ENCODE assay signal across 18 mouse cellular contexts in genomic region chr17:50684960-50685645, GRCm38 (mm10).
DNase-seq lines count a peak whose midpoint lies in the region; ATAC-seq and TF ChIP-seq lines count a peak whose summit lies in the region.
"Had no signal": no experiment of that assay in that cellular context is flagged by ENCODE, and none has a peak within 500 bp of the region (broad histone marks: within the 10 kb centered on the region; RNA-seq: fewer than 3 reads in every experiment).

No protein-coding gene starts in this region.

- H3K4me3 ChIP-seq in kidney, adult 2 months (ENCODE audit: insufficient read depth, low read depth, low read length): no peak overlapping the region
- no peak overlapping the region for H3K4me3 ChIP-seq in liver, embryonic 11.5 days (ENCODE audit: low read depth, low read length)
- H3K4me3 ChIP-seq: erythroblast, embryonic 14.5 days; layer of hippocampus, adult 2 months; neural tube, embryonic 15.5 days had no signal

- H3K9me3 ChIP-seq in liver, embryonic 11.5 days (ENCODE audit: control insufficient read depth, low read length): no peaks in the 10 kb centered on the region
- H3K9me3 ChIP-seq: neural tube, embryonic 15.5 days had no signal

- peak; percentile 60; the same call in 1 of the 2 replicates for ATAC-seq in liver, embryonic 11.5 days (replicated peaks; ENCODE audit: low FRiP score)

- H3K4me1 ChIP-seq in kidney, adult 2 months (ENCODE audit: control insufficient read depth, insufficient read depth, low read length): no peaks in the 10 kb centered on the region
- no peaks in the 10 kb centered on the region for H3K4me1 ChIP-seq in liver, embryonic 11.5 days (replicated peaks; ENCODE audit: control insufficient read depth, insufficient read depth, low read length)
- H3K4me1 ChIP-seq: neural tube, embryonic 15.5 days had no signal

- no peak overlapping the region for H3K9ac ChIP-seq in liver, embryonic 11.5 days (ENCODE audit: low read depth, low read length)
- H3K9ac ChIP-seq: liver, embryonic 14.5 days; neural tube, embryonic 15.5 days had no signal

- TF ChIP-seq CTCF in kidney, adult 2 months (conservative IDR thresholded peaks at IDR 0.05; ENCODE audit: insufficient read depth, insufficient read length, low read depth, low read length): no peak

- H3K27ac ChIP-seq in kidney, adult 2 months (ENCODE audit: insufficient read depth, low read depth, low read length): no peak overlapping the region
- H3K27ac ChIP-seq in liver, embryonic 11.5 days (ENCODE audit: low read depth, low read length): no peak overlapping the region
- H3K27ac ChIP-seq: liver, embryonic 14.5 days; macrophage; neural tube, embryonic 15.5 days had no signal

- no peak overlapping the region for H3K4me2 ChIP-seq in liver, embryonic 11.5 days
- H3K4me2 ChIP-seq: neural tube, embryonic 15.5 days had no signal

- no peak for TF ChIP-seq POLR2A in kidney, adult 2 months (IDR thresholded peaks at IDR 0.05; ENCODE audit: low read depth, low read length)

- 55% methylated on average over 7 of the region's 7 CpGs for WGBS in kidney, adult 2 months
- WGBS in liver, embryonic 11.5 days: 74% methylated on average over 7 of the region's 7 CpGs

- H3K27me3 ChIP-seq in kidney, adult 2 months (replicated peaks; ENCODE audit: control insufficient read depth, insufficient read depth, low read length): no peaks in the 10 kb centered on the region
- no peaks in the 10 kb centered on the region for H3K27me3 ChIP-seq in liver, embryonic 11.5 days (replicated peaks; ENCODE audit: control insufficient read depth, insufficient read depth, low read length)
- H3K27me3 ChIP-seq: neural tube, embryonic 15.5 days had no signal

- DNase-seq in adrenal gland, adult 2 months: peak; percentile 12
- DNase-seq in adrenal gland, postnatal 25 days: no peak
- peak; percentile 11 for DNase-seq in kidney, adult 2 months
- DNase-seq in kidney, adult 11 months: no peak
- DNase-seq in 3T3-L1 (ENCODE audit: low read depth, low spot score): peak; percentile 10
- DNase-seq in liver, embryonic 11.5 days (ENCODE audit: low spot score): no peak
- no peak for DNase-seq in B cell, adult 2 months
- no peak for DNase-seq in spleen, adult 12 weeks (ENCODE audit: low spot score)
- DNase-seq: adrenal gland, postnatal 10 days; cerebellum, adult 11 months; heart, adult 11 months; heart, postnatal 14 days; right cerebral cortex, adult 18-20 months had no signal

- H3K36me3 ChIP-seq in kidney, adult 2 months (ENCODE audit: control insufficient read depth, insufficient read depth, low read length): no peaks in the 10 kb centered on the region
- H3K36me3 ChIP-seq in liver, embryonic 11.5 days (ENCODE audit: control insufficient read depth, insufficient read depth, low read length): no peaks in the 10 kb centered on the region

Comparison
In these comparisons a context has a peak if more than half of its experiments do, and no peak if none do; other contexts are left out.
1. DNase-seq: peak in adrenal gland, adult 2 months (single experiment), kidney, adult 2 months (single experiment) and 3T3-L1 (single experiment); none in adrenal gland, postnatal 25 days (single experiment), kidney, adult 11 months (single experiment), liver, embryonic 11.5 days (single experiment), B cell, adult 2 months (0 of 2) and spleen, adult 12 weeks (single experiment).